Mouse (Mus musculus) MEL (cell line): ENCODE measurements at regions not wholly inside any gene's neighbourhood (a gene's known extent, or its start where the extent isn't known, plus 50 kb on each side); places are given as distances from the start of the nearest gene placed in this dataset.

Experiments
- CTCF ChIP-seq, 3 experiments: IDR thresholded peaks in 2 of 3; conservative IDR thresholded peaks in 1 of 3; 2 replicates each; pipeline ENCODE4 v1.5.1; 2011 to 2012; ENCODE audit warnings: low read length in 3 of 3, low read depth in 2 of 3, mild to moderate bottlenecking in 2 of 3, improper control_type of control experiment in 1 of 3, inconsistent platforms in 1 of 3, mixed read lengths in 1 of 3, moderate library complexity in 1 of 3; ENCODE audit not compliant: control insufficient read depth in 1 of 3, insufficient read depth in 1 of 3, poor library complexity in 1 of 3, severe bottlenecking in 1 of 3
- ELF1 ChIP-seq: IDR thresholded peaks from 2 replicates; pipeline ENCODE4 v1.6.1; 2014; ENCODE audit warnings: low read depth, mild to moderate bottlenecking, inconsistent platforms, low read length, improper control_type of control experiment, moderate library complexity
- MAZ ChIP-seq: IDR thresholded peaks from 2 replicates; pipeline ENCODE4 v1.6.1; 2012; ENCODE audit warnings: low read depth, mild to moderate bottlenecking, inconsistent platforms, low read length, improper control_type of control experiment
- POLR2A ChIP-seq, 2 experiments: IDR thresholded peaks; 2 replicates each; pipeline ENCODE4 v1.6.1; 2011 to 2012; ENCODE audit warnings: low read length in 2 of 2, mild to moderate bottlenecking in 2 of 2, control low read depth in 1 of 2, improper control_type of control experiment in 1 of 2, low read depth in 1 of 2, moderate library complexity in 1 of 2; ENCODE audit not compliant: control insufficient read depth in 1 of 2, insufficient read depth in 1 of 2, poor library complexity in 1 of 2
- USF1 ChIP-seq: IDR thresholded peaks from 2 replicates; pipeline ENCODE4 v1.6.1; 2014; ENCODE audit warnings: low read depth, mild to moderate bottlenecking, inconsistent platforms, low read length, improper control_type of control experiment, moderate library complexity
- ZC3H11A ChIP-seq: IDR thresholded peaks from 2 replicates; pipeline ENCODE4 v1.6.1; 2012; ENCODE audit warnings: low read depth, mild to moderate bottlenecking, inconsistent platforms, low read length, improper control_type of control experiment
- ZMIZ1 ChIP-seq: IDR thresholded peaks from 2 replicates; pipeline ENCODE4 v1.6.1; 2012; ENCODE audit warnings: low read depth, mild to moderate bottlenecking, inconsistent platforms, low read length, improper control_type of control experiment, moderate library complexity

DNA sequence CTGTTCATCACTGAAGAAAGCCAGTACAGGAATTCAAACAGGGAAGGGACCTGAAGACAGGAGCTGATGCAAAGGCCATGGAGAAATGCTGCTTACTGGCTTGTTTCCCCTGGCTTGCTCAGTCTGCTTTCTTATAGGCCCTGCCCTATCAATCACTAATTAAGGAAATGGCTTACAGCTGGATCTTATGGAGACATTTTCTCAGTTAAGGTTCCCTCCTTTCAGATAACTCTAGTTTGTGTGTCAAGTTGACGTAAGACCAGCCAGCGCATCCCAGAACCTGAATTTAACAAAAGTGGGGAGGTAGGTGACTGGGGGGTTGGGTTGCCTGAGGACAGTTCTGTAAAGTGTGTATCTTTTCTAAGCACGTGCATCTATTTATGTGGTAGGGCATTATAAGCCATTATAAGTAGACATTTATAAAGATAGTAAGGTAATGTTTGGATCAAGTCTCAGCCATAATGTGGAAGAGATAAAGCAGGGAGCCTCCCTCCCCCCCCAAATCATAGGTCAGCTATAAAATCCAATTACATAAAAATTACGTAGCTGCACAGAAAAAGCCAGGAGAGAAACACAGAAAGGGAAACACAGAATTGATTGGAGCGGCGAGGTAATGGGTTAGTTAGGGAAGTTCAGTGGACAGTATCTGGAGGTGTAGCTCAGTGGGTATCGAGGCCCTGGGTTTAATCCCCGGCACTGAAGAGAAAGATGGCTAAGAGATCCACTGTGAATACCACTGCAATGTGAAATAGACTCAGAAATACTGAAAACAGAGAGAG is 108.6 kb upstream of the Cpm start:
- no peak for TF ChIP-seq USF1
- TF ChIP-seq ZC3H11A: no peak
- no peak for TF ChIP-seq CTCF (IDR thresholded peaks at IDR 0.05 in 2 of 3, conservative IDR thresholded peaks at IDR 0.05 in 1 of 3; ENCODE audit: control insufficient read depth in 1 of 3, insufficient read depth in 1 of 3, low read depth in 2 of 3, low read length in 3 of 3, poor library complexity in 1 of 3, severe bottlenecking in 1 of 3)
- TF ChIP-seq POLR2A (IDR thresholded peaks at IDR 0.05; ENCODE audit: control insufficient read depth in 1 of 2, insufficient read depth in 1 of 2, low read depth in 1 of 2, low read length in 2 of 2, poor library complexity in 1 of 2): no peak
- no peak for TF ChIP-seq ELF1
- TF ChIP-seq MAZ: no peak
- no peak for TF ChIP-seq ZMIZ1
